Mouse (Mus musculus) left cerebral cortex, postnatal 10 days (tissue): ENCODE measurements at regions not wholly inside any gene's neighbourhood (a gene's known extent, or its start where the extent isn't known, plus 50 kb on each side); places are given as distances from the start of the nearest gene placed in this dataset.

Experiments
- DNase-seq, 2 experiments: peaks; one replicate each; pipeline ENCODE4 v3.0.0; 2021 to 2022; ENCODE audit warnings: low spot score in 2 of 2, mixed read lengths in 1 of 2; ENCODE audit errors: extremely low spot score in 1 of 2
- intact Hi-C: fragments of 180-260 bp; cut with DNase I; formaldehyde crosslinking; loops from one replicate; pipeline ENCODE4 v1.15.1; 2025

GRCm38 (mm10) chr2:131436149-131436548 is 55.1 kb upstream of the Smox start:
- intact Hi-C loops: no loop called here
- DNase-seq: no peak

- intact Hi-C loops: no loop called here
- DNase-seq: no peak
These were observed 60.8 kb upstream of the Smox start for GRCm38 (mm10) chr2:131430474-131430873.

GRCm38 (mm10) chr2:131428089-131428488 is 63.2 kb upstream of the Smox start:
- intact Hi-C loops: no loop called here
- DNase-seq: no peak

GRCm38 (mm10) chr2:131426941-131427340 is 64.4 kb upstream of the Smox start:
- DNase-seq: no peak
- intact Hi-C loops: no loop called here

GRCm38 (mm10) chr2:131423616-131424320 is 67.5 kb upstream of the Smox start:
- no peak for DNase-seq
- intact Hi-C loops: loop anchor here (1.0 to 5.0 kb wide), 3 partner anchors 69 to 107 kb away; partner anchors contain the start of gene Smox

GRCm38 (mm10) chr2:131422907-131423445 is 68.3 kb upstream of the Smox start:
- peak; percentile 59 to 82 for DNase-seq
- intact Hi-C loops: loop anchor here (1.0 to 5.0 kb wide), 3 partner anchors 69 to 107 kb away; partner anchors contain the start of gene Smox

- DNase-seq: no peak
- intact Hi-C loops: loop anchor here (5.0 to 10.0 kb wide), 4 partner anchors 131 to 363 kb away; partner anchors contain the start of gene Pank2
These were observed 65.4 kb upstream of the Rnf24 start for GRCm38 (mm10) chr2:131418130-131418529.

- no peak for DNase-seq
- intact Hi-C loops: loop anchor here (5.0 to 10.0 kb wide), 4 partner anchors 130 to 363 kb away; partner anchors contain the start of gene Pank2
These were observed 64.8 kb upstream of the Rnf24 start for GRCm38 (mm10) chr2:131417472-131417871.

- peak; percentile 60 to 67 for DNase-seq
- intact Hi-C loops: loop anchor here (5.0 to 10.0 kb wide), 4 partner anchors 129 to 362 kb away; partner anchors contain the start of gene Pank2
These were observed 63.8 kb upstream of the Rnf24 start for GRCm38 (mm10) chr2:131416482-131416881.

- intact Hi-C loops: loop anchor here (10.0 kb wide), 2 partner anchors 316 to 356 kb away; no protein-coding TSS in a partner anchor
- no peak for DNase-seq
These were observed 58.3 kb upstream of the Rnf24 start for GRCm38 (mm10) chr2:131410906-131411520.

- intact Hi-C loops: no loop called here
- no peak for DNase-seq
These were observed 54.6 kb upstream of the Rnf24 start for GRCm38 (mm10) chr2:131407337-131407736.

GRCm38 (mm10) chr2:131404218-131404555 is 51.5 kb upstream of the Rnf24 start:
- intact Hi-C loops: no loop called here
- DNase-seq: no peak

GRCm38 (mm10) chr2:131403543-131404217 is 51.0 kb upstream of the Rnf24 start:
- DNase-seq: no peak
- intact Hi-C loops: no loop called here
